Mouse (Mus musculus) neural tube, embryonic 12.5 days (tissue): Measurements from ENCODE around the gene Gpsm1. TPM values are rescaled to one million over a fixed set of nuclear protein-coding genes. Genes with fewer than 3 reads are reported as not detected.
A peak's percentile ranks its signal among the peaks of the same experiment; 100 is the strongest.

Experiments
- ATAC-seq: fragments of 200-750 bp; cut with Nextera tagmentation; 2 replicates; pipeline ENCODE4 v1.8.0; 2017; ENCODE audit warnings: low read depth, mild to moderate bottlenecking, moderate TSS enrichment, moderate library complexity; ENCODE audit not compliant: low FRiP score
- H3K27ac ChIP-seq: fragments of 300-500 bp; sonication (generic); 2 replicates; pipeline ENCODE4 v1.5.1; 2016
- H3K27me3 ChIP-seq: fragments of 300-500 bp; sonication (generic); replicated peaks from 2 replicates; pipeline ENCODE4 v1.6.1; 2016; ENCODE audit warnings: mild to moderate bottlenecking
- H3K36me3 ChIP-seq: fragments of 300-500 bp; sonication (generic); 2 replicates; pipeline ENCODE4 v1.6.1; 2016; ENCODE audit warnings: mild to moderate bottlenecking
- H3K4me1 ChIP-seq: fragments of 300-500 bp; sonication (generic); 2 replicates; pipeline ENCODE4 v1.6.1; 2016
- H3K4me2 ChIP-seq: fragments of 300-500 bp; sonication (generic); replicated peaks from 2 replicates; pipeline ENCODE4 v1.6.1; 2016; ENCODE audit warnings: mild to moderate bottlenecking
- H3K4me3 ChIP-seq: fragments of 300-500 bp; sonication (generic); 2 replicates; pipeline ENCODE4 v1.5.1; 2016
- H3K9ac ChIP-seq: fragments of 300-500 bp; sonication (generic); 2 replicates; pipeline ENCODE4 v1.6.1; 2016; ENCODE audit warnings: mild to moderate bottlenecking
- H3K9me3 ChIP-seq: fragments of 300-500 bp; sonication (generic); 2 replicates; pipeline ENCODE4 v1.6.1; 2016; ENCODE audit warnings: mild to moderate bottlenecking
- WGBS: fragments of 180-500 bp; shearing (Covaris S2); methylation state at CpG from one replicate; pipeline ENCODE4 v1.1.7; 2016; 5-methylcytosine and 5-hydroxymethylcytosine counted together
- polyA plus RNA-seq: library from polyadenylated mRNA; unstranded; fragments of >200 nt; fragmentation: Nextera tagmentation; extraction: Ambion mirVana; gene quantifications from 2 replicates; pipeline ENCODE4 v1.2.1, GENCODE M21; 2016

Gpsm1 gene
- polyA plus RNA-seq, 1 experiment from 2014 or later: 112 TPM

DNA sequence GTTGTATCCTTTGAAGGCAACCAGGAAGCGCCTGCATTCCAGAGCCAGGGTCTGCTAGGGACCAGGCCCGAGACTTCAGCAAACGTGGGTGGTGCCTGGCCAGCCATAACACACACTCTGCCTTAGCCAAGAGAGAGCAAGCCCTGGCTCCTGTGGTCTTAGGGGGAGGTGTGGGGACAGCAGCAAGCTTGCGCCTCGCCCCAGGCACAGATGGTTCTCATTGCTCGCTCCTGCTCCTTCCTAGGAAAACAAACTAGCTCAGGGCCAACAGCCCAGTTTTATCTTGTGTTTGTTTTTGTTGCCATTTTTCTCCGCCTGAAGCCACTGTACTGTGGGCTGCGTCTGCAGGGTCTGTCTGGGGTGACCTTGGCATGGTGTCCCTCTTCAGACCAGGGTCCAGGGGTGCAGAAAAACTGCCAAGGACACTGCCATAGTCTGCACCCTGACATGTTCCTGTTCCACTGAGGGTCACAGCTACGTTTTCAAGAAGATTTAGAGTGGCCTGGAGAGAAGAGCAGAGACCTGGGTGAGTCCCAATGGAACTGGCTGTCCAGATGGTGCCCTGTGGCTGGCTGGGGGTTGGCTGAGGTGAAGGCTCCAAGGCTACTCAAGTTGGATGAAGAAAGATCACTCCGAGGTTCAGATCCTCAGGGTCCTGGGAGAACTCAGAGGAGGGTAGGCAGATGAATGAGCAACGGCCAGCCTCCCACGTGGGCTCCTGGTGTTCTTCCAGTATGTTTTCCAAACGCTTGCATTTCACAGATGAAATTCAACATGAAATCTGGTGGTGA, 839 bp upstream of the Gpsm1 start:
- H3K27ac ChIP-seq: peak overlapping the region; percentile 67
- no peaks in the 10 kb centered on the region for H3K36me3 ChIP-seq
- peak overlapping the region; percentile 91; the same call in 1 of the 2 replicates for H3K4me3 ChIP-seq
- H3K4me2 ChIP-seq: peak overlapping the region; percentile 95
- WGBS: 59% methylated on average over 13 of the region's 13 CpGs
- H3K27me3 ChIP-seq: no peaks in the 10 kb centered on the region
- peaks cover 53% of the 10 kb centered on the region for H3K4me1 ChIP-seq
- no peak for ATAC-seq
- no peaks in the 10 kb centered on the region for H3K9me3 ChIP-seq
- H3K9ac ChIP-seq: peak overlapping the region; percentile 94; the same call in 1 of the 2 replicates

DNA sequence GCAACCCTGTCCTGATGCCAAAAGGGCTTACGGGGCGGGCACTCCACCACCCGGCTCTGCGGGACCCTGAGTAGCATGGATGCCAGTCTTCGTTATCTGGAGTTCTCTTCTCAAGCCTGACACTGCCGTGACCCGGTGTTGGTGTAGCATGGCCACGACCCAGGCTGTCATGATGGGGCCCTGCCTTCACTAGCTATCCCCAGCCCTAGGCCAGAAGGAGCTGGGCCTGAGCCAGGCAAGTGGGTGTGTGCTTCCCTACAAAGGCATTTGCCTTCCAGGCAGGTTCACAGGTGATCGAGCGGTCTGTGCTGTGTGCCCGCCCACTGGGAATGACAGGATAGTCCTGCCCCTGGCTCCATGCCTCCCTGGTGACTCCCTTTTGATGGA, 603 bp downstream of the Gpsm1 start:
- peak overlapping the region; percentile 91 for H3K4me3 ChIP-seq
- H3K4me1 ChIP-seq: peaks cover 60% of the 10 kb centered on the region
- H3K9ac ChIP-seq: peak overlapping the region; percentile 94
- H3K4me2 ChIP-seq: peak overlapping the region; percentile 95
- H3K9me3 ChIP-seq: no peaks in the 10 kb centered on the region
- H3K27ac ChIP-seq: peak overlapping the region; percentile 93
- H3K36me3 ChIP-seq: peaks cover 5% of the 10 kb centered on the region; the same call in 1 of the 2 replicates
- peak; percentile 38 for ATAC-seq
- WGBS: 1% methylated on average over 11 of the region's 11 CpGs
- no peaks in the 10 kb centered on the region for H3K27me3 ChIP-seq

DNA sequence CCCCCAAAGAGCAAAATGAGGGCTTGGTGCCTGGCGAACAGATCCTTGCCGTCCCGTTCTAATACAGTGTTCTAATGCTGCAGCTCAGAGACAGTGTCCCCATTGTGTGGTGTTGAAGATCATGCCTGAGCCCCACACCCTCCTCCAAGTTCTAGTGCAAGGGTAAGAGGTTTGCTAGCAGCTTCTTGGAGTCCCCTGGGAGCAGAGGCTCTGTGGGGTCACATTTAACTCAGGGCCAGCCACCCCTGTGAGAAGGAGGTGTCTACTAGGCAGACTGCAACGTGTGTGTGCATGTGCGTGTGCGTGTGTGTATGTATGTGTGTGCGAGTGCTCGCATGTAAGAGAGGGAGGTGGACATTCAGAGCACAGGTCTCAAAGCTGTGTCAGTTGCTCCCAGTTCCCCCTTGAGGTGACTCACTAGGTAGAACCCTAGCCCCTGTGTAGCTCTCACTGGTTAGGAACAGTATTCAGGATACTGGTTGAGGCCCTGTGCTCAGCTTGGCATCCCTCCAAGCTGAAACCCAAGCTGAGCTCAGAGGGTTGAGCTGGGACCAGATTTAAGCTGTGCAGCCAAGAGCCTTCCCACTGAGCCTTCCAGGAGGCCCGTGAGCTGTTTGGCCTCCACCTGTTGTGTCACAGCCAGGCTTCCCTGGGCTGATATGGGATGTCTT, 1.4 kb downstream of the Gpsm1 start:
- Histone ChIP-seq H3K27me3 (no peaks in the 10 kb centered on the region), H3K9me3 (no peaks in the 10 kb centered on the region), H3K27ac (no peak overlapping the region), H3K9ac (peak overlapping the region; percentile 94), H3K36me3 (peaks cover 6% of the 10 kb centered on the region; the same call in 1 of the 2 replicates), H3K4me2 (peak overlapping the region; percentile 95), H3K4me1 (peaks cover 60% of the 10 kb centered on the region), H3K4me3 (peak overlapping the region; percentile 91)
- 63% methylated on average over 9 of the region's 9 CpGs for WGBS
- ATAC-seq: no peak

DNA sequence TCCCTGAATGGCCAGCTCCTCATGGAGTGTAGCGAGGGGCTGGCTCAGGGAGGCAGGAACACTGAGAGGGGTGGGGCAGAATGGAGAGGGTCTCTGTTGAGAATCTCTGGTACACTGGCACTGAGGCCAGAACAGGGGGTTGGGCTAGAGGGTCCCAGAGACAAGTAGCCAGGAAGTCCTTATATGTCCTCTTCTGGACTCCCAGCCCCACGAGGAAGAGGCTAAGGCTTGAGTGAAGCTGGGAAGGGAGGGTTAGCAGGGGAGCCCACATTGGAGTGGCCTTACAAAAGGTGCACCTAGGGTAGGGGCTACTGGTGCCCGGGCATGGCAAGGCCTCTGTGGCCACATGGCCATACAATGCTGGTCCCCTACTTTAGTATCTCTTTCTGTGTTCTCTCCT, 2.1 kb downstream of the Gpsm1 start:
- no peaks in the 10 kb centered on the region for H3K27me3 ChIP-seq
- H3K9ac ChIP-seq: peak overlapping the region; percentile 94
- H3K9me3 ChIP-seq: no peaks in the 10 kb centered on the region
- peaks cover 10% of the 10 kb centered on the region; the same call in 1 of the 2 replicates for H3K36me3 ChIP-seq
- peak overlapping the region; percentile 95 for H3K4me2 ChIP-seq
- WGBS: 73% methylated on average over 3 of the region's 3 CpGs
- ATAC-seq: no peak
- peaks cover 60% of the 10 kb centered on the region for H3K4me1 ChIP-seq
- H3K27ac ChIP-seq: no peak overlapping the region
- H3K4me3 ChIP-seq: peak overlapping the region; percentile 91

DNA sequence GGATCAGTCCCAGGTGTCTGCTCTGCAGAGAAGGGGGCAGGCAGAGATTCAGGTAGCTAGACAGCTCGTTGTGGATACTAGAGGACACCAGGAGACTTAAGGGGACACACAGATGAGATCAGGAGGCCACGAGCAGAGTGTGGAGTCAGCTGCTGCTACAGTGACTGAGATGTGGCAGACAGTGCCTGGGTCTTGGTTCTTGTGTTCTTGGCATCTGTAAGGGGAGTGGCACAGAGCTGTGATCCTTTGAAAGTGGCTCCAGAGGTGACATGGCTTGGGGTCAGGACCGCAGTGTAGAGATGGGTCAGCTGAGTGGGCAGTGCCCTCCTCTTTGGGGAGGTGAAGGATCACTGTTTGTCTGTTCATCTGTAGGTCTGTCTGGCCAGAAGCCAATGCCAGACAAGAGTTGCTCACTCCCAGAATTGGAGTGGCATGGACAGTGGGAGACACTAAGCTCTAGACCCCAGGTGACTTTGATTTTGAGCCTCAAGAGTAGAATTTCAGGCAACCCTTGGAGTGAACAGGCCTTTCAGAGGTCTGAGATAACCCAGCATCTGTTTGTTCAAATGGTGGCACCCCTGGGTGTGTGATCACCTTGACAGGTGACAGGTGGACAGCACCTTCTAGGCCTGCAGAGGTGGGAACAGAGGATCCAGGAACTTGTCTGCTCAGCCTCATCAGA, 2.8 kb downstream of the Gpsm1 start:
- 92% methylated on average over 3 of the region's 3 CpGs for WGBS

DNA sequence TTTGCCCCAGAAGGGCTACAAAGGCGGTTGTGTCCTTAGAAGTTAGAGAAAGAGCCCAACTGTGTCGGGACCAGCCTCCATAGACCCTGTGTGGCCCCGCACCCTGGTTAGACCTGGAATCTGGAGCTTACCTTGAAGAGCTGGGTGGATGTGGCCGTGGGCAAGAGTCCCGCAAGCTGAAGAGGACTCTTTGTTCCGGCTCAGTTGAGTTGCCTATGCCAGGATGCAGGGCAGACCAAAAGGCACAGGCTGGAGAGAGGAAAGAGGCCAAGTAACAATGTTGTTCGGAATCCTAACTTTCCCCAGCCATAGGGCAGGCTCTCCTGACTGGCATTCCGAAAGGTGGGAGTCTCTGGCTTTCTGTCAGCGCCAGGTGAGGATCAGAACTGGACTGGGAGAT, 3.8 kb downstream of the Gpsm1 start:
- Histone ChIP-seq H3K9me3 (no peaks in the 10 kb centered on the region), H3K4me2 (peak overlapping the region; percentile 95; the same call in 1 of the 2 replicates), H3K27me3 (no peaks in the 10 kb centered on the region), H3K27ac (no peak overlapping the region), H3K4me1 (peaks cover 58% of the 10 kb centered on the region), H3K36me3 (peaks cover 28% of the 10 kb centered on the region), H3K4me3 (no peak overlapping the region), H3K9ac (peak overlapping the region; percentile 26; the same call in 1 of the 2 replicates)
- no peak for ATAC-seq
- WGBS: 91% methylated on average over 9 of the region's 9 CpGs

More for the DNA sequence above, 2.8 kb downstream of the Gpsm1 start:
- no peak overlapping the region for H3K27ac ChIP-seq
- H3K9me3 ChIP-seq: no peaks in the 10 kb centered on the region
- peak overlapping the region; percentile 94 for H3K9ac ChIP-seq
- ATAC-seq: no peak
- no peak overlapping the region for H3K4me3 ChIP-seq
- peak overlapping the region; percentile 95 for H3K4me2 ChIP-seq
- no peaks in the 10 kb centered on the region for H3K27me3 ChIP-seq
- H3K4me1 ChIP-seq: peaks cover 60% of the 10 kb centered on the region
- H3K36me3 ChIP-seq: peaks cover 18% of the 10 kb centered on the region

DNA sequence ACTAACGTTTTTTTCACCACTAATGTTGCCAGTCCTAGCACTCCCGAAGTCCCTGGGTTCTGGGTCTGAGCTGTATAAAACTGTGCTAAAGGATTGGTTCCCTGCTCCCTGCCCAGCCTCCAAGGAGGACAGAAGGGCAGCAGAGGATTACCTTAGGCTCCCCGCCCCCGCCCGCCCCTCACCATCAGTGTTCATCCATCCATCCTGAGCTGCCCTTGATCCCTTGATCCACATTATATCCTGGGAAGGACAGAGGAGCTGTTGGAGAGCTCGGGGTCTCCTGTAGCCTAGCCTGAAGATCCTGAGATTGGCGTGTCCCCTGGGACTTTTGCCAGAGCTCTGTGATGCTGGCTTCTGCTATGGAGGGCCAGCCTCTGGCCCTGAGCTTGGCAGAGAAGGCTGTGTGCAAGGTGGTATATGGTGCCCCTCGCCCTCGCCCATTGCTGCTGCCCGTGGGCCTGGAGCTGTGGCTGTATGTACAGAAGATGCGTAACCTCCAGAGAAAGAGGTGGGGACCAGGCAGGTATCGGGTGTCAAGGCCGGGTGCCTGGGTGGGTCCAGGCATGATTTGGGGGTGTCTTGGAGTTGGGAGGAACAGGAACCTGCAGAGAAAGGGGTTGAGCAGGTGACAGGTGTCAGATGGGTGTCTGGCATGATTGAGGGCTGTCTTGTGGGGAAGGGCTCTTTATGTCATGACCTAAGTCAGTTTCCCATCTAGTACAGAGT, 4.4 kb downstream of the Gpsm1 start:
- no peaks in the 10 kb centered on the region for H3K9me3 ChIP-seq
- ATAC-seq: no peak
- 90% methylated on average over 13 of the region's 13 CpGs for WGBS

DNA sequence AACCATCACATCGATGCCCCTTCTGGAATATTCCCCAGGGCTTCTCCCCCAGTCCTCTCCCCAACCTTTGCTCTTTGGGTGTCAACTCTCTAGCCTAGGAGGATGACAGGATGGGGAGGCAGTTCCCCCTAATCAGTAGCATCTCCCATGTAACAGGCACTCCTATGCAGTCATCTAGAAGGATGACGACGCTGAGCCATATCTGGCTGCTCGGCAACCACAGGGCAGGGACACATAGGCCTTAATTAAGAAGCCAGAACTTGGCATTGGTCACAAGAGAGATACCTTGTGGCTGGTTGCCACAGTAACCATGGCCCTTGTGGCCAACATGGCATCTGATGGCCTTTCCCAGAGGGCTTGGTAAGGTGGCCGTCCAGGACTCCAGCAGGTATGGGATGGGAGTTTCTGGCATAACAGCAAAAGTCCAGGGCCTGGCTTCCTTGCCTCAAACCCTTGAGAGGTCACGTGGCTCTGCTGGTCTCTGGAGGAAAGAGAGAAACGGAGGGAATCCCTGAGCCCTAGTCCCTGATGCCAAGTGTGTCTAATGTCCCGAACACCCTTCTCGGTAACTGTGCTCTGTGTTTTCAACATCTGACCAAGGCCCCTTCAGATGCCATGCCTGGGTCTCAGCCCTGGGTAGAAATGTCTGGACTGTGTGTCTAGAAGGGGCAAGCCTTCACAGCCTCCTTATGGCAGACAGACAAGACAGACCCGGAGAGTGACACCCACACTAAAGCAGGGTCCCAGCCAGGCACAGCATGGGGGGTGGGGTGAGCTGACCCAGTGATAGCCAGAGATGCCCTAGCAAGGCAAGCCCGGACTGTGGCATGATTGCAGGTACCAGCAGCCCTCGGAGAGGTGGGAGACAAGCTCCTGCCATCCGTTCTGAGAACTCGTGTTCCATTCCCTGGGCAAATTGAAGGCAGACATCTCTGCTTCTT, 5.2 kb downstream of the Gpsm1 start:
- Histone ChIP-seq H3K4me2 (0 out of 2 replicates have a peak overlapping the region, but pooled peaks have one; percentile 6), H3K9me3 (no peaks in the 10 kb centered on the region), H3K36me3 (peaks cover 42% of the 10 kb centered on the region), H3K27ac (no peak overlapping the region), H3K9ac (0 out of 2 replicates have a peak overlapping the region, but pooled peaks have one; percentile 19), H3K4me1 (peaks cover 47% of the 10 kb centered on the region), H3K27me3 (no peaks in the 10 kb centered on the region), H3K4me3 (no peak overlapping the region)
- no peak for ATAC-seq
- WGBS: 91% methylated on average over 14 of the region's 14 CpGs

More for the DNA sequence above, 4.4 kb downstream of the Gpsm1 start:
- peaks cover 33% of the 10 kb centered on the region for H3K36me3 ChIP-seq
- no peak overlapping the region for H3K9ac ChIP-seq
- no peak overlapping the region for H3K27ac ChIP-seq
- H3K27me3 ChIP-seq: no peaks in the 10 kb centered on the region
- H3K4me1 ChIP-seq: peaks cover 52% of the 10 kb centered on the region
- peak overlapping the region; percentile 95; the same call in 1 of the 2 replicates for H3K4me2 ChIP-seq
- no peak overlapping the region for H3K4me3 ChIP-seq

DNA sequence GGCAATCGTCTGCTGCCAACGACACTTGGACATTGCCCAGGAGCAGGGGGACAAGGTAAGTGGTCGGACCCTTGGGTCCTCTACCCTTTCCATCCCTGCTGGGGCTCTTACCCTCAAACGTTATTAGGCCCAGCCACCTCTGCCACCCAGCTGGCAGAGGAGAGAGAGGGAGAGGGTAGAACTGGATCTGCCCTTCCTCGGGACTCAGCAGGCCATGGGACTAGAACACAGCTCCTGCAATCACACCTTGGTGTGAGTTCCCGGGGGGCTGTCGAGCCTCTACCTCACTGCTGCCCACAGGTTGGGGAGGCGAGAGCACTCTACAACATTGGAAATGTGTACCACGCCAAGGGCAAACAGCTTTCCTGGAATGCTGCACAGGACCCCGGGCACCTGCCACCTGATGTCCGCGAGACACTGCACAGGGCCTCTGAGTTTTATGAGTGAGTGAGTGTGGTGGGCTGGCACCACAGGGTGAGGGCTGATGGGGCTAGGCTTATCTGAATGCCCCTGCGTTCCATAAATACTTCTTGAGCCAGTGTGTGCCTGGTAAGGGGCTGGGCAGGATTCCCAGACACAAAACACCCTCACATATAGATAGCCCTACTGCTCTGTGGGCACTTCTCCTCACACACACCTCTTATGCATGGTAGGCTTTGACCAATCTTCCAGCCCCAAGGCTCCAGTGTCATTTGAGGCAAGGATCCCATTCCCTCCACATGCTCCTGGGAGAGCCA, 8.4 kb downstream of the Gpsm1 start:
- Histone ChIP-seq H3K27me3 (no peaks in the 10 kb centered on the region), H3K36me3 (peaks cover 66% of the 10 kb centered on the region), H3K4me2 (no peak overlapping the region), H3K9ac (no peak overlapping the region), H3K4me1 (peaks cover 18% of the 10 kb centered on the region), H3K27ac (no peak overlapping the region), H3K9me3 (no peaks in the 10 kb centered on the region), H3K4me3 (no peak overlapping the region)
- ATAC-seq: no peak
- WGBS: 92% methylated on average over 13 of the region's 13 CpGs

DNA sequence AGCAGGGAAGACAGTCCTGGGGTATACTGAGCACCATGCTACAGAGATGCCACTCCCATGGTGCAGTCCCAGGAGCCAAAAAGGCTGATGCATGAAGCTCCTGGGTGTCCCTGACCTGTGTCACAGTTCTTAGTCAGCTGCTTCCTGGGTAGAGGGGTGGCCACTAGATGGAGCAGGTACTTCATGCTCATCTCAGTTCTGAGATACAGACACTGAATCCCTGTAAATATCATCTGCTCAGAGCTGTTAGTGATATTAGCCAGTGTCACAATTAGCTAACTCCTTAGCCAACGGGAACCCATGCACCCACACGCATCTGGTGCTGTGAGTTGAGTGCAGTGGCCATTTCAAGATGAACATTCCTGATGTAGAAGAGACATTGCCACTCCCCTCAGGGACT, 9.6 kb downstream of the Gpsm1 start:
- ATAC-seq: no peak
- Histone ChIP-seq H3K4me3 (no peak overlapping the region), H3K4me2 (no peak overlapping the region), H3K4me1 (peaks cover 7% of the 10 kb centered on the region; the same call in 1 of the 2 replicates), H3K36me3 (peaks cover 73% of the 10 kb centered on the region), H3K27me3 (no peaks in the 10 kb centered on the region), H3K9me3 (no peaks in the 10 kb centered on the region), H3K9ac (no peak overlapping the region), H3K27ac (no peak overlapping the region)
- 89% methylated on average over 2 of the region's 2 CpGs for WGBS
